Mouse (Mus musculus) cortical plate, adult 2 months (tissue): ENCODE measurements around the gene Arl6ip5.

Experiments
- CTCF ChIP-seq: fragments of 200-500 bp; IDR thresholded peaks from 2 replicates; pipeline ENCODE4 v1.5.1; 2011; ENCODE audit warnings: mild to moderate bottlenecking, control low read depth, low read length; ENCODE audit not compliant: insufficient read depth; ENCODE audit errors: extremely low read depth
- POLR2A ChIP-seq: fragments of 200-500 bp; IDR thresholded peaks from 2 replicates; pipeline ENCODE4 v1.6.1; 2011; ENCODE audit warnings: mild to moderate bottlenecking, low read length, control low read depth; ENCODE audit not compliant: insufficient read depth; ENCODE audit errors: extremely low read depth

DNA sequence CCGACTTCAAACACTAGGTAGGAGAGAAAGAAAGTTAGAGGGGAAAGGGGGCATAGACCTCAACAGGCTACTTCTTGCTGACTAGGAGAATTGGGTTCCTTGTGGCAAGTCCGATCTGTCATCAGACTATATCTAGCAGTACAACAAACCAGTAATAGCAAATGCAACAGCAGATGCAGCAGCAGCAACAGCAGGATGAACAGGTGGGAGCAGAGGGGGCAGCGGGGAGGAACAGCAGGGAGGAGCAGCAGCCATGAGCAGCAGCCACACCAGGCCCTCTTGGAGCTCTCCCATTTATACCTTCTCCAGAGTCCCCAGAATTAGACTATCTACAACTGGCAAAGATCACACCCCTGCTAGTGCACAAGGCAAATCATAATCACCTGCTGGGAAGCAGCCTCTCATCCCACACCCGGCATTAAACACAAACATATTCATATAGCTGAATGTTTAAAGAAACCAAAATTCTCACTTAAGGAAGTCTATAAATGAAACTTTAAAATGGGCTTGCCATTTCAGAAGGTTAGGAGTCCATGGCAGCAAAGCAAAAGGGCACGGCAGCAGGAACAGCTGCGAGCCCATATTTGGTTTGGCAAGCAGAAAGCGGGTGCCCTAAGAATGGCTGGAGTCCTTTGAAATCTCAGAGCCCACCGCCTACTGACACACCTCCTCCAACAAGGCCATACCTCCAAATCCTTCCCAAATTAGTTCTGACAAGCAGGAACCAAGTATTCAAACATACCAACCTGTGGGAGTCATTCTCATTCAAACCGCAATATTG lies 16.8 kb downstream of the Arl6ip5 start:
- no peak for TF ChIP-seq CTCF
- no peak for TF ChIP-seq POLR2A
